Mouse (Mus musculus): ENCODE results near the gene Gm29866. TPM values are rescaled to one million over a fixed set of nuclear protein-coding genes. Genes with fewer than 3 reads are reported as not detected.
"Not testable (repeated sequence)": the region's sequence is repeated elsewhere in the genome, so short reads cannot be mapped to it uniquely, and the experiment has no call there.

Gene Gm29866
- polyA plus RNA-seq (2014; fragmentation: Nextera tagmentation; extraction: Ambion mirVana) = not detected in 2 replicates

DNA sequence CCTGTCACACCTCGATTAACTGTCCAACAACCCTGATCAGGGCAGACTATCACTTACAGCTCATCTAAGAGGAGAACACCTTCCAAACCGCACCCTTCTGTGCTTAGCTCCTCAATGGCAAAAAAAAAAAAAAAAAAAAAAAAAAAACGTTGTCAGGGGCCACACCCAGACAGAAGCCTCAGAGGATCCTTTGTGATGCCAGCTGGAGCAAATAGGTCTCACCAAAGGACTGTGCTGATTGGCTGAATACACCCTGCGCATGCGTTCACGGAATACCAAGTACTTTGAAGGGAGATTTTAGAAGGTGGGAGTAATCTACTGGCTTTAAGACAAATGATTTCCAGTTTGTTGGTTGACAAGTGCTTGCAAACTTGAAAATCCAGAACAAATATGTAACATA is at the start of gene Gm29866:
Gene Gm29866, minus strand, starts transcription at position 101 of the 400 bp plus-strand sequence.
- WGBS = no CpG with 5 or more reads among the region's 6 CpGs
- DNase-seq = not testable (repeated sequence)

More for the DNA sequence above, at the start of gene Gm29866:
- not testable (repeated sequence) for H3K4me1 ChIP-seq (ENCODE audit: control insufficient read depth, insufficient read depth, low read length); H3K9me3 ChIP-seq (ENCODE audit: control insufficient read depth, low read length); H3K36me3 ChIP-seq (ENCODE audit: control insufficient read depth, insufficient read depth, low read length); H3K27me3 ChIP-seq (ENCODE audit: control insufficient read depth, insufficient read depth, low read length); H3K27ac ChIP-seq (replicated peaks; ENCODE audit: low read depth, low read length); ATAC-seq (ENCODE audit: low FRiP score, low TSS enrichment); H3K4me2 ChIP-seq (ENCODE audit: low read length); H3K4me3 ChIP-seq (replicated peaks; ENCODE audit: low read depth, low read length); H3K9ac ChIP-seq (replicated peaks; ENCODE audit: low read length)

Other genes starting within 250 kb of the Gm29866 start
- not detected in 2 replicates for gene Gm20909, start 170.9 kb upstream of the Gm29866 start, polyA plus RNA-seq (2014; fragmentation: Nextera tagmentation; extraction: Ambion mirVana)
- gene Gm20865, start 247.9 kb upstream of the Gm29866 start, polyA plus RNA-seq (2014; fragmentation: Nextera tagmentation; extraction: Ambion mirVana) = not detected in 2 replicates